In the genomic region with DNA sequence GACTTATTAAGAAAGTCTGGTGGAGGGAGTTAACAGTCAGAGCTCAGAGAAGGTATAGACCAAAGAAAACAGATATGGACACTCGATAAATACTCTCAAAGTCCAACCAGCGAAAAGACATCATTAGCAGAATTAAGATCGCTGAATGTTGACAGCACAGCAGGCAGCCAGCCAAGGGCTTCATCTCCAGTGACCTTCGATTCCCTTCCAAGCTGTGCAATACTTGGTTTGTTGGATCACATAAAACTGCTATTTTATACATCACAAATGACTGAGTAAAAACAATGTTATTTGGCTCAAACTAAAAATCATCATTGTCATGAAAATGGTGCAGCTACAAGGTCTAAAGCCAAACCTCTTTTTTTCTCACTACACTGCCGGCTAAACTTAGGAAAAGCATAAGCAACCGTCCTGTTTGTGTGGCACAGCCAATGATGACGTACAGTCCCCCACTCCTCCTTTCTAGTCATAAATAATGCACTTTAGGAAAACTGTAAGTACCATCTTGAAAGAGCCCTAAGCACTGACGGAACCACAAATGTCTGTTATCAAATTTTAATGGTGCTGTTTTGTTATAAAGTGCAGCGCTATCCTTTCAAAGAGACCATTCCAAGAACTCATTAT, we compare ENCODE assay signal across 11 mouse cellular contexts. TPM values are rescaled to one million over a fixed set of nuclear protein-coding genes. Genes with fewer than 3 reads are reported as not detected.
DNase-seq lines count a peak whose midpoint lies in the region; ATAC-seq and TF ChIP-seq lines count a peak whose summit lies in the region.
"Had no signal": no experiment of that assay in that cellular context is flagged by ENCODE, and none has a peak within 500 bp of the region (broad histone marks: within the 10 kb centered on the region; RNA-seq: fewer than 3 reads in every experiment).

No protein-coding gene starts in this region.

- H3K36me3 ChIP-seq in intestine, embryonic 16.5 days (ENCODE audit: control insufficient read depth, insufficient read depth, low read length): no peaks in the 10 kb centered on the region
- H3K36me3 ChIP-seq in intestine, postnatal 0 days (ENCODE audit: control insufficient read depth, insufficient read depth): no peaks in the 10 kb centered on the region
- H3K36me3 ChIP-seq in forebrain, embryonic 15.5 days: no peaks in the 10 kb centered on the region
- H3K36me3 ChIP-seq: embryonic facial prominence, embryonic 15.5 days had no signal

- WGBS in intestine, embryonic 16.5 days: 64% methylated on average over 9 of the region's 9 CpGs
- 61% methylated on average over 9 of the region's 9 CpGs for WGBS in intestine, postnatal 0 days
- 47% methylated on average over 9 of the region's 9 CpGs for WGBS in forebrain, embryonic 15.5 days

- TF ChIP-seq CTCF in intestine, postnatal 0 days (IDR thresholded peaks at IDR 0.05; ENCODE audit: low read depth): no peak

- no peaks in the 10 kb centered on the region for H3K9me3 ChIP-seq in intestine, embryonic 16.5 days (ENCODE audit: control insufficient read depth, low read length)
- H3K9me3 ChIP-seq in intestine, postnatal 0 days (ENCODE audit: control insufficient read depth): no peaks in the 10 kb centered on the region
- no peaks in the 10 kb centered on the region for H3K9me3 ChIP-seq in forebrain, embryonic 15.5 days
- H3K9me3 ChIP-seq: embryonic facial prominence, embryonic 15.5 days had no signal

- no peak overlapping the region for H3K27ac ChIP-seq in intestine, embryonic 16.5 days (ENCODE audit: low read length)
- H3K27ac ChIP-seq in intestine, postnatal 0 days (ENCODE audit: low read depth, low read length): no peak overlapping the region
- no peak overlapping the region for H3K27ac ChIP-seq in forebrain, embryonic 15.5 days (replicated peaks)
- H3K27ac ChIP-seq: embryonic facial prominence, embryonic 15.5 days had no signal

- H3K4me3 ChIP-seq in intestine, embryonic 16.5 days (ENCODE audit: low read length): no peak overlapping the region
- H3K4me3 ChIP-seq in intestine, postnatal 0 days (ENCODE audit: low read depth, low read length): no peak overlapping the region
- no peak overlapping the region for H3K4me3 ChIP-seq in forebrain, embryonic 15.5 days
- H3K4me3 ChIP-seq: embryonic facial prominence, embryonic 15.5 days had no signal

- peak; percentile 40 for DNase-seq in adipocyte (ENCODE audit: low spot score)
- peak; percentile 66 for DNase-seq in adrenal gland, postnatal 25 days
- peak; percentile 65 to 77 for DNase-seq in kidney, postnatal 36 days
- DNase-seq: cerebellum, adult 9-10 months; right cerebral cortex, postnatal 25 days; thymus, postnatal 14 days had no signal

- H3K9ac ChIP-seq in intestine, embryonic 16.5 days (ENCODE audit: low read depth, low read length): no peak overlapping the region
- H3K9ac ChIP-seq in intestine, postnatal 0 days (ENCODE audit: low read depth, low read length): no peak overlapping the region
- no peak overlapping the region for H3K9ac ChIP-seq in forebrain, embryonic 15.5 days (replicated peaks)
- H3K9ac ChIP-seq: embryonic facial prominence, embryonic 15.5 days had no signal

- H3K27me3 ChIP-seq in intestine, embryonic 16.5 days (replicated peaks; ENCODE audit: control insufficient read depth, insufficient read depth, low read length): no peaks in the 10 kb centered on the region
- H3K27me3 ChIP-seq in intestine, postnatal 0 days (replicated peaks; ENCODE audit: control insufficient read depth, insufficient read depth, low read length): no peaks in the 10 kb centered on the region
- no peaks in the 10 kb centered on the region for H3K27me3 ChIP-seq in forebrain, embryonic 15.5 days
- H3K27me3 ChIP-seq: embryonic facial prominence, embryonic 15.5 days had no signal

- peak; percentile 46; the same call in 1 of the 2 replicates for ATAC-seq in intestine, embryonic 16.5 days
- ATAC-seq in intestine, postnatal 0 days: no peak
- ATAC-seq in forebrain, embryonic 15.5 days (replicated peaks): no peak
- no peak for ATAC-seq in CD4-positive, CD25-positive, alpha-beta regulatory T cell, adult 4 months

- no peaks in the 10 kb centered on the region for H3K4me1 ChIP-seq in intestine, embryonic 16.5 days (ENCODE audit: control insufficient read depth, insufficient read depth, low read length)
- H3K4me1 ChIP-seq in intestine, postnatal 0 days (replicated peaks; ENCODE audit: control insufficient read depth, insufficient read depth, low read length): no peaks in the 10 kb centered on the region
- H3K4me1 ChIP-seq in forebrain, embryonic 15.5 days: no peaks in the 10 kb centered on the region

- no peak overlapping the region for H3K4me2 ChIP-seq in intestine, embryonic 16.5 days (ENCODE audit: low read depth, low read length)
- H3K4me2 ChIP-seq in intestine, postnatal 0 days (replicated peaks; ENCODE audit: low read depth): no peak overlapping the region
- no peak overlapping the region for H3K4me2 ChIP-seq in forebrain, embryonic 15.5 days (replicated peaks)
- H3K4me2 ChIP-seq: embryonic facial prominence, embryonic 15.5 days had no signal

RNA-seq across cellular contexts. Expression of a gene that starts 34.8 kb away (rescaled TPM):
- 92.8 and 98.7 TPM in 2 replicates for polyA plus RNA-seq in intestine, embryonic 16.5 days (2015; fragmentation: Nextera tagmentation; extraction: Ambion mirVana)
- 72.7 and 73.3 TPM in 2 replicates for polyA plus RNA-seq in intestine, postnatal 0 days (2015; fragmentation: Nextera tagmentation; extraction: Ambion mirVana)
- 127 and 153 TPM in 2 replicates for total RNA-seq in adrenal gland, postnatal 25 days (2021)
- 25.5 and 30.9 TPM in 2 replicates for polyA plus RNA-seq in forebrain, embryonic 15.5 days (2015; fragmentation: Nextera tagmentation; extraction: Ambion mirVana)
- 100 to 1,000 TPM; 224 to 233 TPM for polyA plus RNA-seq in CD4-positive, CD25-positive, alpha-beta regulatory T cell, adult 4 months (2017; shearing (Covaris generic))

RNA-seq across cellular contexts. Expression of a gene that starts 41.8 kb away (rescaled TPM):
- polyA plus RNA-seq in intestine, embryonic 16.5 days (2015; fragmentation: Nextera tagmentation; extraction: Ambion mirVana): 6.3 and 12.4 TPM in 2 replicates
- polyA plus RNA-seq in intestine, postnatal 0 days (2015; fragmentation: Nextera tagmentation; extraction: Ambion mirVana): 529 and 593 TPM in 2 replicates
- 0.70 and 10.3 TPM in 2 replicates for total RNA-seq in adrenal gland, postnatal 25 days (2021)
- polyA plus RNA-seq in forebrain, embryonic 15.5 days (2015; fragmentation: Nextera tagmentation; extraction: Ambion mirVana): 0.37 TPM in 1 of 2 replicates, not detected in the other
- not detected for polyA plus RNA-seq in CD4-positive, CD25-positive, alpha-beta regulatory T cell, adult 4 months (2017; shearing (Covaris generic))

Comparison
In these comparisons a context has a peak if more than half of its experiments do, and no peak if none do; other contexts are left out.
1. RNA of a gene that starts 41.8 kb away (polyA plus RNA-seq): 529 to 593 TPM in intestine, postnatal 0 days; 6.3 to 12.4 TPM in intestine, embryonic 16.5 days, not detected in CD4-positive, CD25-positive, alpha-beta regulatory T cell, adult 4 months and 0.37 TPM in forebrain, embryonic 15.5 days; every median in the first group is over 10 times any median in the second.
2. Peak in every context shown above with its lines, with median percentiles within 50 percentile points of each other: DNase-seq.